Mouse (Mus musculus) midbrain, embryonic 15.5 days (tissue): ENCODE measurements at regions not wholly inside any gene's neighbourhood (a gene's known extent, or its start where the extent isn't known, plus 50 kb on each side); places are given as distances from the start of the nearest gene placed in this dataset.

Experiments
- ATAC-seq: fragments of 200-750 bp; cut with Nextera tagmentation; replicated peaks from 2 replicates; pipeline ENCODE4 v1.8.0; 2017; ENCODE audit warnings: moderate TSS enrichment
- H3K27ac ChIP-seq: fragments of 300-500 bp; sonication (generic); 2 replicates; pipeline ENCODE4 v1.5.1; 2015; ENCODE audit warnings: mild to moderate bottlenecking, inconsistent platforms
- H3K27me3 ChIP-seq: fragments of 300-500 bp; sonication (generic); replicated peaks from 2 replicates; pipeline ENCODE4 v1.6.1; 2015; ENCODE audit warnings: inconsistent platforms
- H3K36me3 ChIP-seq: fragments of 300-500 bp; sonication (generic); replicated peaks from 2 replicates; pipeline ENCODE4 v1.6.1; 2015; ENCODE audit warnings: inconsistent platforms
- H3K4me1 ChIP-seq: fragments of 300-500 bp; sonication (generic); 2 replicates; pipeline ENCODE4 v1.6.1; 2015; ENCODE audit warnings: inconsistent platforms
- H3K4me2 ChIP-seq: fragments of 300-500 bp; sonication (generic); 2 replicates; pipeline ENCODE4 v1.6.1; 2015; ENCODE audit warnings: inconsistent platforms, mild to moderate bottlenecking, moderate library complexity
- H3K4me3 ChIP-seq: fragments of 300-500 bp; sonication (generic); 2 replicates; pipeline ENCODE4 v1.5.1; 2015; ENCODE audit warnings: mild to moderate bottlenecking, inconsistent platforms
- H3K9ac ChIP-seq: fragments of 300-500 bp; sonication (generic); 2 replicates; pipeline ENCODE4 v1.6.1; 2015; ENCODE audit warnings: mild to moderate bottlenecking, inconsistent platforms
- H3K9me3 ChIP-seq: fragments of 300-500 bp; sonication (generic); 2 replicates; pipeline ENCODE4 v1.6.1; 2016; ENCODE audit warnings: inconsistent platforms
- WGBS: fragments of 180-500 bp; shearing (Covaris S2); methylation state at CpG from one replicate; pipeline ENCODE4 v1.1.7; 2015; ENCODE audit warnings: mixed read lengths; 5-methylcytosine and 5-hydroxymethylcytosine counted together

GRCm38 (mm10) chr12:54402591-54402990, 198.9 kb upstream of the Egln3 start:
- H3K9ac ChIP-seq: no peak overlapping the region
- 88% methylated on average over 6 of the region's 6 CpGs for WGBS

GRCm38 (mm10) chr12:54401665-54402064, 198.0 kb upstream of the Egln3 start:
- Histone ChIP-seq H3K4me2 (no peak overlapping the region), H3K27me3 (no peaks in the 10 kb centered on the region), H3K4me1 (peaks cover 8% of the 10 kb centered on the region), H3K9ac (no peak overlapping the region), H3K36me3 (no peaks in the 10 kb centered on the region), H3K27ac (no peak overlapping the region), H3K4me3 (no peak overlapping the region), H3K9me3 (no peaks in the 10 kb centered on the region)
- ATAC-seq: no peak
- WGBS: 42% methylated on average over 1 of the region's 1 CpGs

More at GRCm38 (mm10) chr12:54402591-54402990, 198.9 kb upstream of the Egln3 start:
- Histone ChIP-seq H3K27ac (no peak overlapping the region), H3K9me3 (no peaks in the 10 kb centered on the region), H3K27me3 (no peaks in the 10 kb centered on the region), H3K4me3 (no peak overlapping the region), H3K4me2 (no peak overlapping the region), H3K36me3 (no peaks in the 10 kb centered on the region), H3K4me1 (peaks cover 8% of the 10 kb centered on the region)
- ATAC-seq: no peak

- H3K36me3 ChIP-seq: no peaks in the 10 kb centered on the region
- no peak overlapping the region for H3K4me3 ChIP-seq
- no peak for ATAC-seq
- H3K4me1 ChIP-seq: peaks cover 5% of the 10 kb centered on the region
- WGBS: 83% methylated on average over 5 of the region's 5 CpGs
- H3K4me2 ChIP-seq: no peak overlapping the region
- no peaks in the 10 kb centered on the region for H3K9me3 ChIP-seq
- H3K9ac ChIP-seq: no peak overlapping the region
- no peaks in the 10 kb centered on the region for H3K27me3 ChIP-seq
- H3K27ac ChIP-seq: no peak overlapping the region
These were observed 196.4 kb upstream of the Egln3 start for GRCm38 (mm10) chr12:54400084-54400483.

- Histone ChIP-seq H3K36me3 (no peaks in the 10 kb centered on the region), H3K4me2 (no peak overlapping the region), H3K4me3 (no peak overlapping the region), H3K9ac (no peak overlapping the region), H3K4me1 (no peaks in the 10 kb centered on the region), H3K27me3 (no peaks in the 10 kb centered on the region), H3K9me3 (no peaks in the 10 kb centered on the region), H3K27ac (no peak overlapping the region)
- 82% methylated on average over 6 of the region's 6 CpGs for WGBS
- ATAC-seq: no peak
These were observed 194.4 kb upstream of the Egln3 start for GRCm38 (mm10) chr12:54398080-54398479.

GRCm38 (mm10) chr12:54396952-54397351, 193.3 kb upstream of the Egln3 start:
- H3K4me1 ChIP-seq: no peaks in the 10 kb centered on the region
- ATAC-seq: no peak
- H3K27ac ChIP-seq: no peak overlapping the region
- no peaks in the 10 kb centered on the region for H3K27me3 ChIP-seq
- no peaks in the 10 kb centered on the region for H3K36me3 ChIP-seq
- H3K4me2 ChIP-seq: no peak overlapping the region
- H3K9ac ChIP-seq: no peak overlapping the region
- H3K4me3 ChIP-seq: no peak overlapping the region
- H3K9me3 ChIP-seq: no peaks in the 10 kb centered on the region

GRCm38 (mm10) chr12:54396341-54396740, 192.7 kb upstream of the Egln3 start:
- no peaks in the 10 kb centered on the region for H3K4me1 ChIP-seq
- H3K9ac ChIP-seq: no peak overlapping the region
- no peaks in the 10 kb centered on the region for H3K36me3 ChIP-seq
- no peaks in the 10 kb centered on the region for H3K27me3 ChIP-seq
- H3K9me3 ChIP-seq: no peaks in the 10 kb centered on the region
- no peak overlapping the region for H3K27ac ChIP-seq
- WGBS: 76% methylated on average over 5 of the region's 5 CpGs
- no peak for ATAC-seq
- no peak overlapping the region for H3K4me2 ChIP-seq
- no peak overlapping the region for H3K4me3 ChIP-seq

GRCm38 (mm10) chr12:54385401-54385800, 181.7 kb upstream of the Egln3 start:
- no peak for ATAC-seq
- Histone ChIP-seq H3K9ac (no peak overlapping the region), H3K4me3 (no peak overlapping the region), H3K27ac (no peak overlapping the region), H3K36me3 (no peaks in the 10 kb centered on the region), H3K27me3 (no peaks in the 10 kb centered on the region), H3K4me1 (no peaks in the 10 kb centered on the region), H3K4me2 (no peak overlapping the region), H3K9me3 (no peaks in the 10 kb centered on the region)
- 61% methylated on average over 4 of the region's 4 CpGs for WGBS

- 70% methylated on average over 3 of the region's 3 CpGs for WGBS
- H3K27me3 ChIP-seq: no peaks in the 10 kb centered on the region
- no peaks in the 10 kb centered on the region for H3K9me3 ChIP-seq
- H3K4me1 ChIP-seq: no peaks in the 10 kb centered on the region
- H3K9ac ChIP-seq: no peak overlapping the region
- no peak overlapping the region for H3K27ac ChIP-seq
- ATAC-seq: no peak
- no peak overlapping the region for H3K4me3 ChIP-seq
- no peak overlapping the region for H3K4me2 ChIP-seq
- no peaks in the 10 kb centered on the region for H3K36me3 ChIP-seq
These were observed 180.5 kb upstream of the Egln3 start for GRCm38 (mm10) chr12:54384116-54384515.

GRCm38 (mm10) chr12:54382965-54383364, 179.3 kb upstream of the Egln3 start:
- H3K27ac ChIP-seq: no peak overlapping the region
- no peak for ATAC-seq

GRCm38 (mm10) chr12:54382061-54382460, 178.4 kb upstream of the Egln3 start:
- Histone ChIP-seq H3K27me3 (no peaks in the 10 kb centered on the region), H3K4me3 (no peak overlapping the region), H3K9me3 (no peaks in the 10 kb centered on the region), H3K27ac (no peak overlapping the region), H3K9ac (no peak overlapping the region), H3K4me1 (no peaks in the 10 kb centered on the region), H3K36me3 (no peaks in the 10 kb centered on the region), H3K4me2 (no peak overlapping the region)
- WGBS: 90% methylated on average over 6 of the region's 6 CpGs
- ATAC-seq: no peak

More at GRCm38 (mm10) chr12:54382965-54383364, 179.3 kb upstream of the Egln3 start:
- H3K9me3 ChIP-seq: no peaks in the 10 kb centered on the region
- no peak overlapping the region for H3K4me2 ChIP-seq
- WGBS: 97% methylated on average over 2 of the region's 2 CpGs
- no peaks in the 10 kb centered on the region for H3K4me1 ChIP-seq
- no peak overlapping the region for H3K4me3 ChIP-seq
- no peak overlapping the region for H3K9ac ChIP-seq
- H3K36me3 ChIP-seq: no peaks in the 10 kb centered on the region
- no peaks in the 10 kb centered on the region for H3K27me3 ChIP-seq

GRCm38 (mm10) chr12:54380322-54380721, 176.7 kb upstream of the Egln3 start:
- no peaks in the 10 kb centered on the region for H3K4me1 ChIP-seq
- no peaks in the 10 kb centered on the region for H3K9me3 ChIP-seq
- no peaks in the 10 kb centered on the region for H3K27me3 ChIP-seq
- 90% methylated on average over 5 of the region's 5 CpGs for WGBS
- H3K27ac ChIP-seq: no peak overlapping the region
- ATAC-seq: no peak
- no peak overlapping the region for H3K9ac ChIP-seq
- no peak overlapping the region for H3K4me2 ChIP-seq
- no peaks in the 10 kb centered on the region for H3K36me3 ChIP-seq
- no peak overlapping the region for H3K4me3 ChIP-seq

GRCm38 (mm10) chr12:54378576-54378975, 174.9 kb upstream of the Egln3 start:
- H3K4me1 ChIP-seq: no peaks in the 10 kb centered on the region
- no peak overlapping the region for H3K4me2 ChIP-seq
- H3K27me3 ChIP-seq: no peaks in the 10 kb centered on the region
- H3K4me3 ChIP-seq: no peak overlapping the region
- H3K36me3 ChIP-seq: no peaks in the 10 kb centered on the region
- 90% methylated on average over 2 of the region's 2 CpGs for WGBS
- no peak for ATAC-seq
- H3K27ac ChIP-seq: no peak overlapping the region
- no peak overlapping the region for H3K9ac ChIP-seq
- no peaks in the 10 kb centered on the region for H3K9me3 ChIP-seq

- Histone ChIP-seq H3K4me2 (no peak overlapping the region), H3K4me3 (no peak overlapping the region), H3K27ac (no peak overlapping the region), H3K4me1 (no peaks in the 10 kb centered on the region), H3K9me3 (no peaks in the 10 kb centered on the region), H3K27me3 (no peaks in the 10 kb centered on the region), H3K36me3 (no peaks in the 10 kb centered on the region), H3K9ac (no peak overlapping the region)
- no peak for ATAC-seq
- 83% methylated on average over 4 of the region's 4 CpGs for WGBS
These were observed 170.4 kb upstream of the Egln3 start for GRCm38 (mm10) chr12:54374060-54374459.

- H3K9ac ChIP-seq: no peak overlapping the region
- H3K27me3 ChIP-seq: no peaks in the 10 kb centered on the region
- H3K27ac ChIP-seq: no peak overlapping the region
- no peaks in the 10 kb centered on the region for H3K36me3 ChIP-seq
- no peaks in the 10 kb centered on the region for H3K9me3 ChIP-seq
- 0 out of 2 replicates have a peak, but pooled peaks cover 3% of the 10 kb centered on the region for H3K4me1 ChIP-seq
- H3K4me3 ChIP-seq: no peak overlapping the region
- WGBS: 91% methylated on average over 5 of the region's 5 CpGs
- H3K4me2 ChIP-seq: no peak overlapping the region
- ATAC-seq: no peak
These were observed 165.6 kb upstream of the Egln3 start for GRCm38 (mm10) chr12:54369217-54369616.
